Mouse (Mus musculus) adrenal gland, postnatal 14 days (tissue): ENCODE data around the gene Mettl7a2. TPM values are rescaled to one million over a fixed set of nuclear protein-coding genes. Genes with fewer than 3 reads are reported as not detected.
"Not testable (repeated sequence)": the region's sequence is repeated elsewhere in the genome, so short reads cannot be mapped to it uniquely, and the experiment has no call there.

Experiments
- DNase-seq: peaks from one replicate; pipeline ENCODE4 v3.0.0; 2021; ENCODE audit warnings: mixed read lengths
- long read RNA-seq, 2 experiments: library from polyadenylated mRNA; stranded (forward); transcript quantifications; one replicate each; pipeline ENCODE4 v2.0.0; 2021
- total RNA-seq: library from RNA; stranded (reverse); gene quantifications from 2 replicates; pipeline ENCODE4 v1.2.3, GENCODE M21; 2021

Gene Mettl7a2
- total RNA-seq = 1.5 and 2.2 TPM in 2 replicates
- long read RNA-seq, experiment 1 = 0 reads
- long read RNA-seq, experiment 2 = 0 reads

DNA sequence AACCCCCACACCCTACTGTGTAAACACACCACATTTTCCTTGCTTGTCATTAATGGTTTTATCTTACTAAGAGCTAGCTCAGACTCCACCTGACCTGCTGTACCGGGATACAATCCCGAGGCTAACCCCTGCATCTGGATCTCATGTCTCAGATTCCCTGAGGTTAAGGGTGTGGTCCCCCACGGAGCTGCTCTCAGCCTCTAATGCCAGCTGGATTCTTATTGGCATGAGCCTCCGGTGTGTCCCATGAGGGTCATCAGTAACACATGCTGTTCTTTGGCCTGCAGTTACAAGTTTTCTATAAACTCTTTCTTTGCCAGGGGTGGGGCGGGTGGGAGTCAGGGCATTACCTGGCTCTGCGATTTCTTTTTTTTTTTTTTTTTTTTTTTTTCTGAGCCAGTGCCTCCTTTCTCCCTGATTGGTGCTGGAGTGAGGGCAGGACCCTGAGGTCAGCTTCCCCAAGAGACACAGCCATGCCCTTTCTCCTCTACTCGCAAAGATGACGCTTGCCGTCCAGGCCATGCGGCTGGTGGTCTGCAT is at the start of gene Mettl7a2, which contains the start of gene Methig1:
Mettl7a2 (plus strand) TSS at position 490 of the 540 bp plus-strand sequence.
Methig1 (plus strand) TSS at position 439 of the 540 bp plus-strand sequence.
- DNase-seq = no peak

DNA sequence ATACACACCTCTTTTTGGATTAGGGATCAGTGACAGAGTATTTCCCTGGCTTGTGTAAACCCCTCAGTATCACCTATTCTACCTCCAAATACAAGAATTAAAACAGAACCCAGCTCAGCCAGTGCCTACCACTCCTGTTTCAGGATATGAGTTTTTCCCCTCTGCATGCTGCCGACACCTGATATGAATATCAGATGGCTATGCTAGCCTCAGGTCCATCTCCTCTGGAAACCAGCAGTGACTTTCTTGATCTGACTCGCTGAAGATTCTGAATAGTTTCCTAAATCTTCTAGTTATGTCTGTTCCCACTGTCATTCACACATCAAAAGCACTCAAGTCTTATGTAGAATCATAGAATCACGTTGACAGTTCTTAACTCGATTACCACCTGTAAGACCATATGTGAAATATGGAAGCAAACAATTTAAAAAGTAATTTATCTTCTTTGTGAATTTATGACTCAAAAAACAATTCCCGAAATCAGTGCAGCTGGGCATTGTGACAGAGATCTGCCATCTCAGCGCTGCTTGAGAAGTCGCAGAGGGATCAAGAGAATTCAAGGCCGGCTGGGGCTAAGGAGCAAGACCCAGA is 49.5 kb upstream of the Mettl7a2 start:
- no peak for DNase-seq

DNA sequence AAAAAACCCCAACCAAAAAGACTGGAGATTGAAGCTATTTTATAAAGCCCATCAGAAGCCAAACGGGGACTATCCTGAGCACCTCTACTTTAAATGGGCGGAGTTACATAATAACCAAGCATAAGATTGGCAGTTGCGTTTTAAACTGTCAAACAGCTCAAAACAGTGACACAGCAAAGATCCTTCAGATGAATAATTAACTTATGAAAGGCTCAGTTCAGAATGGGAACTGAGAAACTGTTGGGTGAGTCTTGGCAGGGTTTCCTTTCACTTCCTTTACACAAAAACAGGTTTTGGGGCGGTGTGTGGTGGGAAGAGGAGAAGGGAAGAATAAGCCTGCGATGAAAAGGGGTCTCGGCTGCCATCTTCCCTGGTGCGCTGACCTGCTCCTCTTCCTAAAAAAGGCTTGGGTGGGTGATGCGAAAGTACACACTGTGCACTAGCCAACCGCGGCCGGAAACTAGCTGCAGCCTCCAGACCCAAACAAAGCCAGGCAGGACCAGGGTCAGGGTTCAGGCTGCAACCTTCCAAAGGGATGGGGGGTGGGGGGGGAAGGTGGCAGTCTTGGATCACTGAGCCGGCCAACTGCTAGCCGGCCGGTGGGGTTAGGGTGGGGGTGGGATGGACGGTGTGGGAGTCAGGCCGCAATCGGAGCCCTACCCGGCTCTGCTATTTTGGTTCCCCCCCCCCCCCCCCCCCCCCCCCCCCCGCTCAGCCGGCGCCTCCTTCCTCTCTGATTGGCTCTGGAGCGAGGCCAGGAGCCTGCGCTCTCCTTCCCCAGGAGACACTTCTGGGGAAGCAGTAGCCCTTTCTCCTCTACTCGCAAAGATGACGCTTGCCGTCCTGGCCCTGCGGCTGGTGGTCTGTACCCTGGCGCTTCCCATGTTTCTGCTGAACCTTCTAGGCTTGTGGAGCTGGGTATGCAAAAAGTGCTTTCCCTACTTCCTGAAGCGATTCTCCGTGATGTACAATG is 48.7 kb upstream of the Mettl7a2 start, which contains the start of gene Mettl7a1:
Mettl7a1 (plus strand) TSS at position 122 of the 973 bp plus-strand sequence.
- DNase-seq = peak; percentile 91

DNA sequence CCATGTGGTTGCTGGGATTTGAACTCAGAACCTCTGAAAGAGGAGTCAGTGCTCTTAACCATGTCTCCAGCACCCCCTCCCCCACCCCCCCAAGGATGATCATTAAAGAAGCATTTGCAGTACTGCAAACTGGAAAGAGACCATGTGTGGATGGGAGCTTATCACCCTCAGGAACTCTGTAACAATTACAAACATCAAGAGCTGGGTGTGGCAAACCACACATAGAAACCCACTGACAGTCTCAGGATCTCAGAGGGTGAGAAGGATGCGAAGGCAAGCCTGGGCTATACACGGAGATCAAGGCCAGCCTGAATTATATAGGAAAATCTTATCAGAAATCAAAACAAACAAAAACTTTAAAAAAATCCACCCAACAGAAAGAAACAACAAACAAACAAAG is 46.8 kb upstream of the Mettl7a2 start:
- no peak for DNase-seq

DNA sequence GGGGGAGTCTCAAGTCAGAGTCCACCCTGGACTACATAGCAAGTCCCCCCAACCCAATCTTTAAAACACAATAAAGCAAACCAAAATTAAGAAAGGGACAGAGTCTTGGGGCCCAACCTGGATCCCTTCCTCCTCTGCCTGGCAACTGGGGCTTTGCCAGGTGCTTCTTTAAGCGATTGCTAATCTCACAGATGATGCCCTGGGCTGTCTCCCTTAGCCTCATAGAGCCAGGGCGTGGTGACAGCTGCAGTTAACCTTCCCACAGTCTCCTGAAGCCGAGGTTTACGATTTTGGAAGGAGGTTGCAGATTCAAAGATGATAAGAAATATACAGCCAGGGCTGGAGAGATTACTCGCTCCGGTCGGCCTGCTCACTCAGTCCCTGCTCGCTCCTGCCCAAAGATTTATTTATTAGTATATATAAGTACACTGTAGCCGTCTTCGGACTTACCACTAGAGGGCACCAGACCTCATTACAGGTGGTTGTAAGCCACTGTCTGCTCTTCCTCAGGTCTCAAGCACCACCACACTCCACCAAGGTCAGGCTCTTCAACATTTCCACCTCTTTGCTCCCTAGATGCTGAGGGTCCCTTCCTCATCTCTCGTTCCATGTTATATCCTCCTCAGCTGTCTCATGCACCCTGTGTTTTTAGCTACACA is 45.4 kb upstream of the Mettl7a2 start:
- peak; percentile 49 for DNase-seq

DNA sequence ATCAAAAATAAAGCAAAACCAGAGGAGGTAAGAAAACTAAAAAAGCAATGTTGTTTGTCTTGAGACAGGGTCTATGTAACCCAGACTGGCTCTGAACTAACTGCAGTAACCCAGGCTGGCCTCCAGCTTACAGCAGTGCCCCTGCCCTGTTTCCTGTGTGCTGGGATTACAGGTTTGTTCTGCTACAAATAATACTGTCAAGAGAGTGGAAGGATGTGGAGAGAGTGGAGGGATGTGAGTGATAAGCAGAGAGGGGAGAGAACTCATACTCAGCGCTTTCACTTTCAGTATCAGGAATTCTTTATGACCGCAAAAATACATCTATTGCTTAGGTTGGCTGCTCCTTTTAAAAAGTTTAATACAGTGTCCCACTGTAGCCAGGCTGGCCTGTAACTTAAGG is 40.7 kb upstream of the Mettl7a2 start:
- no peak for DNase-seq

DNA sequence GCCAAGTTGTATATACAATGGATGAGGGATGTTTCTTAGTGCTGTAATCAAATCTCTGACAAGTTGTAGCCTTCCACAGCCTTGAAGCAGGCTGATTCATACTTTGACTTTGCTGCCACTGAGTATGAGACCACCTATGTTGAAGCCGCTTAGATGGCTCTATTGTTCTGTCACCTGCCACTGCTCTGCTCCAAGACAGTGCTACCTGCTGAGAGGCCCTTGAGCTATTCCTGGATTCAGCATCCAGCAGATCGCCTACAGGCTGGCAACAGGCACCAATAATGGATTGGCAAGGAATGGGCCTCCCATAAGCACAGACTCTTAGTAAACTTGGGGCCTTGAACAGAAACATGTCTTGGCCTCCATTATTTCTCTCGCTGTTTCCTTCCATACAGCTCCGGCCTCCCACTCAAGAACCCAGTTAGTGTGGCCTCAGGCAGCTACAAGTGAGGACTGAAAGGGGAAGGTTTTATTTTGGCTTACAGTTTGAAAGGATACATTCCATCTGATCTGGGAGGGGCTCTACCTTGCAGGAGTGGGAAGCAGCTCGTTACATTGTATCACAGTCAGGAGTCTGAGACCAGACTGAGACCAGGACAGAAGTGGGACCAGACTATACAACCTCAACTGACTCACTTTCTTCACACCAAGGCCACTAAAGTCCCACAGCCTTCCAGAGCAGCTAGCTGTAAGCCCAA is 38.4 kb upstream of the Mettl7a2 start:
- DNase-seq = no peak

DNA sequence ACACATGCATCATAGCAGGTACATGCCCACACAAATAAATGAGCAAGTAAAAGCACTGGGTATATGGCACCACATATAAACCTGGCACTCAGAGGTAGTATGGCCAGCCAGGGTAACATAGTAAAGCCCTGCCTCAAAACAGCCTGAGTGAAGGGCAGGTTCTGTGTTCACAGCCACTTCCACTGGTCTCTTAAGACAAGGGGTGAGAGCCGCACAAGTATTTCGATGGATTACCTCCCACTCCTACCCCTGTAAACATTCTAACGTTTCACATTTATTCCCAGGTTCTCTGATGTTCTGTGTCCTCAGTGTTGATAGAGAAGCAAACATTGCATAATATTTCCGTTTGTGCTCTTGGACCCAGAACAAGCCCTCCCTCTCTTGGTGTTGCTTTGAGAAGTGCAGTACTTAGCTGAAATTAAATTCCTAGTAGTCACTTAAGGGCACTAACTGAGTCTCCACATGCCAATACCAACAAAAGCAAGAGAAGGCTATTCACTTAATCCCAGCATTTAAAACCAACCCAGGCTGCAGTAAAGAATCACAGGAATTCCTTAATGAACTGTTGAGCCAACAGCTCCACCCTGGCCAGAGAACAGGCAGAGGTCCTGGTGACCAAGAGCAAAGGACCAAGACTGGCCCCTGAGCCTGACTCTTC is 34.9 kb upstream of the Mettl7a2 start:
- DNase-seq = not testable (repeated sequence)

DNA sequence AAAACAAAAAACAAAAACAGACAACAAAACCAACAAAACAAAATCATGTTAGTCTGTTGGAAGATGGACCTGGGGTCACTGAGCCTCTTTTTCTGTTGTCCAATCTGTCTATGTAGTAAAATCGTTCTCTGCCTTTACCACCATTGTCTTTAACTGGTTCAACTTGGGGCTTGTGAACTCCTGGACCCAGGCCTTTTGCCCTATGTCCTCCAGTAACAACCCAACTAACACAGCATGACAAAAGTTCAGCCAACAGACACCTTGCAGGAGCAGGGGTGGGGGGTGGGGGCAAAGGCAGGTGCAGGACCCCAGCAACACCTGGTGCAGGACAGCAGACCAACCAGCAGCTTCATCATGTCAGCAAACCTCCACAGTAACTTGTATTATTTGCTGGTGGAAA is 33.1 kb upstream of the Mettl7a2 start:
- no peak for DNase-seq

DNA sequence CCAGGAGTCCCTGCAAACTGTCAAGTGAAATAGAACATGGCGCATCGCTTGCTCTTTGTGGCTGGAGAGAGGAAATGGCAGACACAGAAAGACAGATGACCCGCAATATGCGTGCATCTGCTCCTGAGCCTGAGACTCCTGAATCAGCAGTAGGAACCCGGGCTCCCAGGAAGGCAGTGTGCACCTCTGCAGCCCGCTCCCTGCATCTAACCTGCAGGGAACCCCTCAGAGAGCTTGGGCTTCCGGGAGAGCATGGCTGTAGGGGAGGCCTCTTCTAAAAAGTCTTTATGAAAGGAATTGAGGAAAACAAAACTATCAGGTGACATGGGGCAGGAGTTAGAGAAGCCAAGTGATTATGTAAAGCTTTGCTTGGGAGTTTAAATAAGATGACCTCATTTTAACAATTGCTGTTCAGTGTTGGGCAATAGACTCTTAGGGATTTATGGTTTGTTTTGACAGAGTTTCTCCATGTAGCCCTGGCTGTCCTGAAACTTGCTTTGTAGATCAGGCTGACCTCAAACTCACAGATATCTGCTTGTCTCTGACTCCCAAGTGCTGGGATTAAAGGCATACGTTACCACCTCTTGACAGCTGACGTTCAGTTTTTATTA is 32.6 kb upstream of the Mettl7a2 start:
- no peak for DNase-seq

DNA sequence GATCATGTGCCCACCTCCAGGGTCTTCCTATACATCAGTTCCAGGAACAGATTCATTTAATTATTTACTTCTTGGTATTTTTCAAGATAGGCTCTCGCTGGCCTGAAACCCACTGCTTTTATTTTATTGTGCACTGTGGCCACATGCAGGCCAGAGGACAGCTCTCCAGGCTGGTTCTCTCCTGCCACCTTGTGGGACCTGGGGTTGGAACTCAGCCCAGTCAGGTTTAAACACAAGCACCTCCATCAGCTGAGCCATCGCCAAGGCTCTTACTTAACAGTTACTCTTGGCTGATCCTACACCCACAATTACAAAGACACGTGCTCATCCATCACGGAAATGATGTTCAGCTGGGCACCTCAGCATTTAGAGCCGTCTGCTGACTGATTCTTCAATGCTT is 31.9 kb upstream of the Mettl7a2 start:
- DNase-seq = peak; percentile 73

DNA sequence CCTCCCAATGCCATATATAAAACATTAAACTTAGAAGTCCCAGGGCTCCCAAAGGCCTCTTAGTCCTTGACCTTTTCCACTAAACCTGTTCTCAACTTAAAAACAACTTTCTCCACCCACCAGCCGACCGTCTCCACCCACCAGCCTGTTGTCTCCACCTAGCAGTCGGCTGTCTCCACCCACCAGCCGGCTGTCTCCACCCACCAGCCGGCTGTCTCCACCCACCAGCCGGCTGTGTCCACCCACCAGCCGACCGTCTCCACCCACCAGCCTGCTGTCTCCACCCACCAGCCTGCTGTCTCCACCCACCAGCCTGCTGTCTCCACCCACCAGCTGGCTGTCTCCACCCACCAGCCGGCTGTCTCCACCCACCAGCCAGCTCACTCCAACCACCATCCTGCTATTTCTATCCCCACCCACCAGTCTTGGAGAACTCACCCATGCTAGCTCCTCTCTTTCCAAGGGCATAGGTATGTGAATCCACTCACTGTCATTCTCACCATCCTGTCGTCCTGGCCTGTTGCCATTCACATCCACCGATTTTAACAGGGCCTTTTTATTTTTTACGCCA is 28.9 kb upstream of the Mettl7a2 start:
- peak; percentile 61 for DNase-seq

DNA sequence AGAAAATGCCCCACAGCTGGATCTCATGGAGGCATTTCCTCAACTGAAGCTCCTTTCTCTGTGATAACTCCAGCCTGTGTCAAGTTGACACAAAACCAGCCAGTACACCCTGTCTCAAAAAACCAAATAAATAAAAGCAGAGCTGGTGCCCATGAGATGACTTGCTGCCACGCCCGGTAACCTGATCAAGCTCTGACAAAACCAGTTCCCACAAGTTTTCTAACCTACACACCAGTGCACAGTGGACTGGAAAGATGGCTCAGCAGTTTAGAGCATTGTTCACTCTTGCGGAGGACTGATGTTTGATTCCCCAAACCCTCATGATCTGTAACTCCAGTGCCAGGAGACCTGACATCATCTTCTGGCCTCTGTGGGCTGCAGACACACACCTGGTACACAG is 27.8 kb upstream of the Mettl7a2 start:
- no peak for DNase-seq

DNA sequence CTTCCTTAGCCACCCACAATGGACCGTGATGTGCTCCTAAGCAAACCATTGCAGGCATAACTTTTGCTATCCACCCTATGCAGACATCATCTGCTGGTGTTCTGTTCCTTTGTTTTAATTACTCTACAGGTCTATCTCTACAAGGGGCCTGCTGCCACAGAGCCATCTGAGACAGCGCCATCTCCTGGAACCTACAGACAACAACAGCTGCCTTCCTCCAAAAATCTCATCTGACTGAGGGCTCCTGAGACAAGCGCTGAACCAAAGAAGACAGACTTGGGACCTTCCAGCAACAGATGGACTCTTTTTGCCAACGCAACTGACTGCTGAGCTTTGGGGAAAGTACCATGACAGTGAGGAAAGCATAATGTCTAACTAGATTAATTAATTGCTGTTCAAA is 24.9 kb upstream of the Mettl7a2 start:
- peak; percentile 36 for DNase-seq

DNA sequence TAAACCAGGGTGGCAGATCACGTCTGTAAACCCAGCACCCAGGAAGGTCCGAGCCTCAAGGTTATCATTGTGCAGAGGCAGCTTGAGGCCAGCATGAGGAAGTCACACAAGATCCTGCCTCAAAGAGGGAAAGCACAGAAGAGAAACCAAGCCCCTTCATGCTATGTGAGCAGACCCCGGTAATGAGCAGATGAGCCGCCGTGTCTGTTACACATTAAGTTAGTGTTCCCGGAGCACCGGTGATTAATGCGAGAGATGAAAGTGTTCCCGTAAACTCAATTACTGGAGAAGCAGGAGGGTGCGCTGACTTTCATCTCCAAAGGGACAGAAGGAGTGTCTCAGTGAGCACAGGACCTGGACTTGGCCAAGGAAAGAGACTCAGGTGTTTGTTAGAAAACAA is 23.7 kb upstream of the Mettl7a2 start:
- DNase-seq = not testable (repeated sequence)

DNA sequence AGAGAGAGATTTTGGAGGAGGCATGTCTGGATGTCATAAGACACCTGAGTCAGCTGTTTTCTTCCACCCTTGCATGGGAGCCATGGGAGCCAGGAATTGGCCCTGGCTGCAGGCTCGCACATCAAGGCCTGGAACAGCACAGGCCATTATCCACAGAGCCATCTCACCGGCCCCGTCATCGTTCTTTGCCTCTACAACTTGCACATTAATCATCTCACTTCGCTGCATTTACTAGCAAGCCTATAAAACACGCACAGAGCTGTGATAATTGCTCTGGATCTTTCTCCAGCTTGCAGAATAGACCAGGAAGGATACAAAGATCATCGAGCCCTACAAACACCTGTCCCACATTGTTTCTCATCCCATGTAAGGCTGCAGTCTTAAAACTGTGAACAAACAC is 22.3 kb upstream of the Mettl7a2 start:
- no peak for DNase-seq

DNA sequence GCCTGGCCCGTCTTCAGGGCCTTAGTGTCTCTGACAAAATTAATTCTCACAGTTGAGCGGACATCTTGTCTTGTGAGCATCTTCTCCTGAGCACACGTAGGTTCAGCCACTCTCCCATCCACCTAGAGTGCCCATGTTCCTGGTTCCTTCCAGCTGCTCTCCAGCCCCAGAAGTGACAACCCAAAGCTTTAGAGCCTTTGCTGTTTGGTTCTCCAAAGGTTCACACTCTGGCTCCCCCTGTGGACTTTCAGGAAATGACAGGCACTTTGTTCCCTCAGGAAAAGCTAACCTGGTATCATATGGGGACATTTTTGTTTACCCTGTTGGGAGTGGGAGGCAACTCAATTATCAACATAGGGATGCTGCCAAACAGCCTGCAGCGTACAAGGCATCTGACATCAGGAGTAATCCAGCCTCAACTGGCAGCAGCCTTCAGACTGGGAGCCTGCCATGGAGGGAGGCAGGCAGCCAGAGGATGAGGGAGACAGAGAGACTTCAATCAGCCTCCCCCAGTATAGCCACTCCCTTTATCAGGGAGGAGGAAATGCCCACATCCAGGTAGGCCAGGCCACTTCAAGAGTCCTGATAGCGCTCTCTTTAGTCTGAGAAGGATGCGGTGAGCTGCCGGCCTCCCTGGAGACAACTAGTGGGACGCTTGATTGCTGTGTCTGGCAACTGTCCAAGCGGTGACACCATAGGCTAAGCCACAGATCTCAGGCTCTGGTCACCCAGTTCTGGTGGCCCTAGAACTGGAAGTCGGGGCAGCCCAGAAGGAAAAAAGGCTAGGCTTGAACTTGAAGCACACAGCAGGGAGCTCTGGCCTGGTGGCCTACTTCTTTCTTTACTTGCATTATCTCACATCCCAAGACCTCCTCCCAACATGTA is 20.7 kb upstream of the Mettl7a2 start:
- DNase-seq = not testable (repeated sequence)

DNA sequence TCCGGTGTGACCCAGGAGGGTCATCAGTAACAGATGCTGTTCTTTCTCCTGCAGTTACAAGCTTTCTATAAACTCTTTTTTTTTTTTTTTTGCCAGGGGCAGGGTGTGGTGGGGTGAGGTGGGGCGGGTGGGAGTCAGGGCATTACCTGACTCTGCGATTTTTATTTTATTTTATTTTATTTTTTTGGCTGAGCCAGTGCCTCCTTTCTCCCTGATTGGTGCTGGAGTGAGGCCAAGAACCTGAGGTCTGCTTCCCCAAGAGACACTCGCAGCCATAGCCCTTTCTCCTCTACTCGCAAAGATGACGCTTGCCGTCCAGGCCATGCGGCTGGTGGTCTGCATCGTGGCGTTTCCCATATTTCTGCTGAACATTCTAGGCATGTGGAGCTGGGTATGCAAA is 18.4 kb upstream of the Mettl7a2 start, which contains the start of gene Mettl7a3:
Mettl7a3 (plus strand) TSS at position 301 of the 400 bp plus-strand sequence.
- no peak for DNase-seq

DNA sequence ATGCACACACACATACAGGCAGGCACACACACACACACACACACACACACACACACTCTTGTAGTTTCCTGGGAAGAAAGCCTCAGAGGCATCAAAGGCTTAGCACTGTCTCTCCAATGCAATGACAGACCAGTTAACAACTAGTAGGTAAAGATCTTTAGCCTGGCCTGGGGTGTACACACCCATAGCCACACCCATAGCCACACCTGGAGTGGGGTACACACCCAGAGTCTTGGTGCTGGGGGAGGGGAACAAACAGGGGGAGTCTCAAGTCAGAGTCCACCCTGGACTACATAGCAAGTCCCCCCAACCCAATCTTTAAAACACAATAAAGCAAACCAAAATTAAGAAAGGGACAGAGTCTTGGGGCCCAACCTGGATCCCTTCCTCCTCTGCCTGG is 15.7 kb upstream of the Mettl7a2 start:
- not testable (repeated sequence) for DNase-seq
